Mouse (Mus musculus) forebrain, embryonic 16.5 days (tissue): ENCODE data around the gene Ccn6. TPM values are rescaled to one million over a fixed set of nuclear protein-coding genes. Genes with fewer than 3 reads are reported as not detected.

Source experiments
- ATAC-seq: fragments of 200-750 bp; cut with Nextera tagmentation; 2 replicates; pipeline ENCODE4 v1.8.0; 2017; ENCODE audit warnings: mild to moderate bottlenecking, moderate library complexity
- H3K27ac ChIP-seq: fragments of 300-500 bp; sonication (generic); 2 replicates; pipeline ENCODE4 v1.5.1; 2014; ENCODE audit warnings: low read length, control low read depth
- H3K27me3 ChIP-seq: fragments of 300-500 bp; sonication (generic); replicated peaks from 2 replicates; pipeline ENCODE4 v1.6.1; 2014; ENCODE audit warnings: low read length; ENCODE audit not compliant: control insufficient read depth, insufficient read depth
- H3K36me3 ChIP-seq: fragments of 300-500 bp; sonication (generic); 2 replicates; pipeline ENCODE4 v1.6.1; 2014; ENCODE audit not compliant: control insufficient read depth, insufficient read depth
- H3K4me1 ChIP-seq: fragments of 300-500 bp; sonication (generic); replicated peaks from 2 replicates; pipeline ENCODE4 v1.6.1; 2014; ENCODE audit warnings: low read length; ENCODE audit not compliant: control insufficient read depth, insufficient read depth
- H3K4me2 ChIP-seq: fragments of 300-500 bp; sonication (generic); 2 replicates; pipeline ENCODE4 v1.6.1; 2014; ENCODE audit warnings: mild to moderate bottlenecking, low read length, control low read depth
- H3K4me3 ChIP-seq: fragments of 300-500 bp; sonication (generic); replicated peaks from 2 replicates; pipeline ENCODE4 v1.5.1; 2014; ENCODE audit warnings: mild to moderate bottlenecking, low read length, control low read depth
- H3K9ac ChIP-seq: fragments of 300-500 bp; sonication (generic); replicated peaks from 2 replicates; pipeline ENCODE4 v1.6.1; 2014; ENCODE audit warnings: low read depth, low read length, control low read depth
- H3K9me3 ChIP-seq: fragments of 300-500 bp; sonication (generic); 2 replicates; pipeline ENCODE4 v1.6.1; 2016; ENCODE audit warnings: low read length; ENCODE audit not compliant: control insufficient read depth
- WGBS: fragments of 180-500 bp; shearing (Covaris S2); extraction: QIAGEN DNeasy Blood & Tissue Kit; methylation state at CpG from one replicate; pipeline ENCODE4 v1.1.7; 2014; 5-methylcytosine and 5-hydroxymethylcytosine counted together
- polyA plus RNA-seq: library from polyadenylated mRNA; unstranded; fragments of >200 nt; fragmentation: Nextera tagmentation; extraction: Ambion mirVana; gene quantifications from 2 replicates; pipeline ENCODE4 v1.2.1, GENCODE M21; 2015

Gene Ccn6
- polyA plus RNA-seq, 1 experiment from 2014 or later, result 0.38 TPM

DNA sequence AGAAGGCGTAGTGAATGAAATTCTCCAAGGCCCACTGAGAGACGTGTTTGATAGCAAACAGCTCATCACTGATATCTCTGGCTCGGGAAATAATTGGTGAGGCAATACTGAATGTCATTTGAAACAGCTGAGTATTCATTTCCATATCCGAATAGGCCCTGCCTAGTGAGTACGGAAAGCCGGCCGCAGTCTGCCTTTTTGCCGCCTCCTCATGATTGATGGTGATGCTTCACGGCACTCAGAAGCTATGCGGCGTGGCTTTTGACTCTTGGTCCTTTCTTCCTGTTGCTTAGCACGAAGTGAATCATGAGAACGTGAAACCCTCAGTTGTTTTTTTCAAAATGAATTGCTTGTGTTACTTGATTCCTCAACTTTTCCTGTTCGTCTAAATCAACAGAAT is 22.8 kb downstream of the Ccn6 start:
- H3K4me1 ChIP-seq, result 0 out of 2 replicates have a peak, but pooled peaks cover under 1% of the 10 kb centered on the region
- 89% methylated on average over 14 of the region's 14 CpGs for WGBS
- H3K4me2 ChIP-seq, result no peak overlapping the region
- no peaks in the 10 kb centered on the region for H3K9me3 ChIP-seq
- H3K27me3 ChIP-seq, result no peaks in the 10 kb centered on the region
- no peak overlapping the region for H3K27ac ChIP-seq
- no peak overlapping the region for H3K4me3 ChIP-seq
- peaks cover 13% of the 10 kb centered on the region for H3K36me3 ChIP-seq
- no peak for ATAC-seq
- H3K9ac ChIP-seq, result no peak overlapping the region

DNA sequence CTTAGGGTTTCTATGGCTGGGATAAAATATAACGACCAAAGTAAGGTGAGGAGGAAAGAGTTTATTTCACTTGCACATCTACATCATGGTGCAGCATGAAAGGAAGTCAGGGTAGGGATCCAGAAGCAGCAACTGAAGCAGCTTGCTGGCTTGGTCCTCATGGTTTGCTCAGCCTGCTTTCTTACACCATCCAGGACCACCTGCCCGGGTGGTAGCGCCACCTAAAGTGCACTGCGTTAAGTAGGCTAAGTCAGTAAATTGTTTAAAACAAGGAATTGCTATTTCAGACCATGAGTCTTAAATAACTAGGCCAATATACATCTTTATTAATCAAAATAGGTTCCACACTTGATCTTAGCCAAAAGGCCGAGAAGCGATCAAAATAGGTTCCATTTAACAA is 24.8 kb downstream of the Ccn6 start:
- WGBS, result 83% methylated on average over 6 of the region's 6 CpGs
- peaks cover 10% of the 10 kb centered on the region for H3K36me3 ChIP-seq
- no peak overlapping the region for H3K27ac ChIP-seq
- no peak for ATAC-seq
- H3K4me2 ChIP-seq, result no peak overlapping the region
- H3K4me3 ChIP-seq, result no peak overlapping the region
- no peak overlapping the region for H3K9ac ChIP-seq
- H3K27me3 ChIP-seq, result no peaks in the 10 kb centered on the region
- H3K4me1 ChIP-seq, result peaks cover 12% of the 10 kb centered on the region
- no peaks in the 10 kb centered on the region for H3K9me3 ChIP-seq

DNA sequence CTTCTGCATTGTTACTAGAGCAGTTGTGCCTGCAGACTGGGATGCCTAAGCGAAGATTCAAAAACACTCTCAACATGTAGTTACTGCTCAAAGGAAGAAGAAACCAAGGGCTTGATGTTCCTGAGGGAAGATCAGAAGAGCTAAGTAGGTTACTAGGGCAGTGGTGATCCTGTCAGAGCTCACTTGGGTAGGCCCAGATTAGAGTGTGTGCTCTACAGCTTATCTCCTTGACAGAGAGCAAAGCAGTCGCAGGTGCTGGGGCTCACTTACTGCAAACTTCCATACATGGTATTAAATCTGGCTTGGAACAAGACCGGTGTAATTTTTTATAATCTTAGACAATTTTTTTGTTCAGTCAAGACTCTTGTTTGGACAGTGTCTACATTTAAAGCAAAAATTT is 25.8 kb downstream of the Ccn6 start:
- Histone ChIP-seq H3K27me3 (no peaks in the 10 kb centered on the region), H3K4me2 (no peak overlapping the region), H3K36me3 (peaks cover 7% of the 10 kb centered on the region), H3K27ac (no peak overlapping the region), H3K9ac (no peak overlapping the region), H3K4me1 (peaks cover 12% of the 10 kb centered on the region), H3K4me3 (no peak overlapping the region), H3K9me3 (no peaks in the 10 kb centered on the region)
- WGBS, result 90% methylated on average over 3 of the region's 3 CpGs
- no peak for ATAC-seq

DNA sequence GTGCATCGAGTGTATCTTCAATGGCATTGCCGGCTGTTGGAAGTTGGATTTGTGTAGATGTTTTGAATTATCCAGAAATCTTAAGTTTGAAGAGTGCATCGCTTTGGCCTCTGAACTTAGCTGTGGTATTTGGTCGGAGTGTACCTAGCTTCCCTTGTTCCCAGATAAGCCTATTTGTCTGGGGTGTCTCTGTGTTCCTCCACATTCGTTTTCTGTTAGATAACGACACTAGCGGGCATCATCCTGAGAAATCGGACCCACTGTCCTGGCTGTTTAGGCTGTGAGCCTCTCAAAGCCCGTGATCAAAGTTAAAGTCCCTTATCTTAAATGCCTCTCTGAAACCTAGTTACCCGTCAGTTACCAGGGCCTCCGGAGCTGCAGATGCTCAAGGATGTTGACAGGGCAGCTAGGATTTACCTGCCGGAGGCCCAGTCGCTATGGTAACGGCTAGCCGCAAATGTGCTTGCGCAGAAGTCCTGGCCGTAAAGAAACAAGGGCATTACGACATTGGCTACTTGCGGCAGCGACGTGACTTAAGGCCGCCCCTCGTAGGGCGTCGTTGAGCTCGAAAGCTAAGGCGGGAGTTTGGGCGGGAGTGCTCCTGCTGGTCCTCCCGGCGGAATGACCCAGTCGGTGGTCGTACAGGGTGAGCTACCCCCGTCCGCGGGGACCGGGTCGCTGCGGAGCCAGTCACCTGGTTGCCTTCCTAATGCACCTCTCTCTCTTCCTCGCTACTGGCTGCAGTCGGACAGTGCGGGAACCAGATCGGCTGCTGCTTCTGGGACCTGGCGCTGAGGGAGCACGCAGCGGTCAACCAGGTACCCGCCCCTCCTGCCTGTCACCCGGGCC is 29.9 kb downstream of the Ccn6 start, which contains the start of the genes Fam229b and Tube1:
Gene Fam229b (minus strand): TSS at position 453 of the 849 bp plus-strand sequence.
Gene Tube1 (plus strand): TSS at position 515 of the 849 bp plus-strand sequence.
- Histone ChIP-seq H3K4me1 (peaks cover 12% of the 10 kb centered on the region), H3K27ac (peak within 1 kb of the TSS; percentile 46), H3K9me3 (no peaks in the 10 kb centered on the region), H3K27me3 (no peaks in the 10 kb centered on the region), H3K4me2 (peak within 1 kb of the TSS; percentile 78), H3K4me3 (peak within 1 kb of the TSS; percentile 61), H3K9ac (peak within 1 kb of the TSS; percentile 69), H3K36me3 (no peaks in the 10 kb centered on the region)
- ATAC-seq, result peak; percentile 93
- 5% methylated on average over 47 of the region's 47 CpGs for WGBS

DNA sequence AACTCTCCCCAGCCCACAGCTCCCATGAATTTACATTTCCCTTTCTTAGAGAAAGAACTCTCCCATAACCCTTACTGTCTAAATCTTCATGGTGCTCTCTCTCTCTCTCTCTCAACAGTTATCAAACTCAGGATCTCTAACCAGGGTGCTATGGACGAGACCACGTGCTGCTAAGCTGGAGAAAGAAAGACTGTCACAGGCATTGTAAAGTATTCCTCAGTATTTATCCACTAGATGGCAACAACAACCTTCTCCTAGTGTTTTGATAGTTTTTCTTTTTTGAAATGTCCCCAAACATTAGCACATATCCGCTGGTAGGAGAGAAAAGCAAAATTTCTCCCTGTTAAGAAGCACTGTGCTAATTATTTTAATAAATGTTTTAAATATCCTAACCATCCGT is 42.2 kb downstream of the Ccn6 start:
- Histone ChIP-seq H3K9ac (no peak overlapping the region), H3K4me2 (no peak overlapping the region), H3K27ac (no peak overlapping the region), H3K9me3 (no peaks in the 10 kb centered on the region), H3K4me3 (no peak overlapping the region), H3K36me3 (no peaks in the 10 kb centered on the region), H3K4me1 (no peaks in the 10 kb centered on the region), H3K27me3 (no peaks in the 10 kb centered on the region)
- ATAC-seq, result peak; percentile 70
- 37% methylated on average over 4 of the region's 4 CpGs for WGBS

DNA sequence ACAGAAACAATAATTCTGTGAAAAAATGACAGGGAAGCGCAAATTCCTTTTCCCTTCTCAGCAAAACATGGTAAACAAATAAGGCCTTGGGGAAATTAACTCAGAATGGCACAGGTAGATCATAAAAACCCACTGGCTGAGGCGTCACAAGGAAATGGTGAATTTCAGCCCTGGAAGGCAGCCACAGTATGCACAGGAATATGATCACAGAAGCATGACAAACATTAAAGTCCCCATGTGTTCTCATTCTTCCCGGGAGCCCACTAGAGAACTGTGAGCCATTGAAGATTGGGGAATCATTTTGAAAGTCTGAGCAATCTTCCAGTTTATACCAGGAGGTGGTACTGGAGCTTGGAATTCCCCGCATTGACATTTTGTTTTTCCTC is 54.1 kb downstream of the Ccn6 start:
- no peak overlapping the region for H3K4me2 ChIP-seq
- no peaks in the 10 kb centered on the region for H3K9me3 ChIP-seq
- H3K4me1 ChIP-seq, result no peaks in the 10 kb centered on the region
- no peak overlapping the region for H3K4me3 ChIP-seq
- H3K27me3 ChIP-seq, result no peaks in the 10 kb centered on the region
- no peak for ATAC-seq
- H3K9ac ChIP-seq, result no peak overlapping the region
- WGBS, result 63% methylated on average over 4 of the region's 4 CpGs
- H3K27ac ChIP-seq, result no peak overlapping the region
- H3K36me3 ChIP-seq, result no peaks in the 10 kb centered on the region

DNA sequence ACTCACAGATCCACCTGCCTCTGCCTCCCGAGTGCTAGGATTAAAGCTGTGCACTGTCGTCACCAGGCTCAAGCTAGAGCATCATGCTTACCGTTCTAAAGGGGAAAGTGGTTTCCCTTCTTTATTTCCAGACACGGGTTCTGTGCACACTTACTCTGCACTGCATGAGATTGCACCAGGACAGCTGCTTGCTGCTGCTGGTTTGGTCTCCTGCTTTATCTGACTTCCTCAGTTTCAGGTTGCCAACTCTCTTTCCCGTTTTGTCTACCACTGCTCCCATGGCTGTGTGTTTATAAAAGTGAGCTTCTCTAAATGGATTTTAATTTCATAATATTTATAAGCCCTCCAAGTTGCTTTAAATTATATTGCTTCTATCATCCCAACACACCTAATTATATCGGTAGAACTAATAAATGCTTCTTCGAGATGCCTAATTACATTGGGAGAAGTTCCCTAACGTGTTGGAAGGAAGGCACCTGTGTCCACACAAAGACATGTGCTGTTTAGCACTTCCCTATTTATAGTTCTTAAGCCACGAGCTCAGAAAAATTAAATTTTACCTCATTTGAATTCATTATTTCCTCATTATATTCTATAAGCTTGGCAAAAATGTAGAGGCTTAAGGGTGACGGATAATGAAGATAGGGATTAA is 54.6 kb downstream of the Ccn6 start:
- no peak overlapping the region for H3K27ac ChIP-seq
- H3K4me2 ChIP-seq, result no peak overlapping the region
- no peak overlapping the region for H3K4me3 ChIP-seq
- H3K36me3 ChIP-seq, result no peaks in the 10 kb centered on the region
- H3K4me1 ChIP-seq, result no peaks in the 10 kb centered on the region
- no peak for ATAC-seq
- H3K27me3 ChIP-seq, result no peaks in the 10 kb centered on the region
- no peaks in the 10 kb centered on the region for H3K9me3 ChIP-seq
- H3K9ac ChIP-seq, result no peak overlapping the region
- 69% methylated on average over 10 of the region's 10 CpGs for WGBS

DNA sequence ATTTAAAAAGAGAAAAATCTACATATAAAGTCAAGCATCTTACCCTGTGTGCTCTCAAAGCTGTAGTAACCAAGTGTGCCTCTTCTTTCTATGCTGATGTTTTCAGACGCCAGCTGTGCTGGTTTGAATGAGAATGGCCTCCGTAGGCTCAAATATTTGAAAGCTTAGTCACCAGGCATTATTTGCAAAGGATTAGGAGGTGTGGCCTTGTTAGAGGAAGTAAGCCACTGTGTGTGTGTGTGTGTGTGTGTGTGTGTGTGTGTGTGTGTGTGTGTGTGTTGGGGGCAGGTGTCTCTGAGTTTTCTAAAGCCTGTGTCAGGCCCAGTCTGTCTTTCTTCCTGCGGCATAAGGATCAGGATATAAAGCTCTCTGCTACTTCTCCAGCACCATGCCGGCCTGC is 56.7 kb downstream of the Ccn6 start:
- no peak for ATAC-seq
- H3K4me3 ChIP-seq, result no peak overlapping the region
- no peak overlapping the region for H3K27ac ChIP-seq
- H3K27me3 ChIP-seq, result no peaks in the 10 kb centered on the region
- WGBS, result 19% methylated on average over 4 of the region's 4 CpGs
- no peak overlapping the region for H3K4me2 ChIP-seq
- no peak overlapping the region for H3K9ac ChIP-seq
- no peaks in the 10 kb centered on the region for H3K4me1 ChIP-seq
- no peaks in the 10 kb centered on the region for H3K9me3 ChIP-seq
- H3K36me3 ChIP-seq, result no peaks in the 10 kb centered on the region

DNA sequence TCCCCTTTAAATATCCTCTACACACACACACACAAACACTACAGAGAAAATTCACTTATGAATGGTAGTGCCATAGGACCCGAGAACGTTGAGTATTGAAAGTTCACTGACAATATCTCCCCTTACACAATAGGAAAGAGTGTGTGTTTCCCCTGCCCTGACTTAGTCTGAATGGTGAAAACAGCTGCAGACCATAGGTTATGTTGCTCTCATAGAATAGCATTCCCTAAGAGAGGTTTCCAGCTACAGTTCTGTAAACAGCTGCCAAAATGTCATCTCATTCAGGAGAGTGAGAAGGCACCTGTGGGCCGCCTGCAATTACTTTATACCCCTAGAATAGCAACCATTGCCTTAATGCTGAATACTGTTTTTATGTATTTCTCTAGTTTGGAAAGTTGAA is 57.2 kb downstream of the Ccn6 start:
- Histone ChIP-seq H3K4me1 (no peaks in the 10 kb centered on the region), H3K4me2 (no peak overlapping the region), H3K9me3 (no peaks in the 10 kb centered on the region), H3K9ac (no peak overlapping the region), H3K27me3 (no peaks in the 10 kb centered on the region), H3K36me3 (no peaks in the 10 kb centered on the region), H3K4me3 (no peak overlapping the region), H3K27ac (no peak overlapping the region)
- ATAC-seq, result no peak
- 39% methylated on average over 3 of the region's 3 CpGs for WGBS
